In genomic region chr4:86886160-86886878, GRCm38 (mm10) we compare ENCODE assay signal across 8 mouse cellular contexts. TPM values are rescaled to one million over a fixed set of nuclear protein-coding genes. Genes with fewer than 3 reads are reported as not detected.
DNase-seq lines count a peak whose midpoint lies in the region; ATAC-seq lines count a peak whose summit lies in the region.

No protein-coding gene starts in this region.

- no peaks in the 10 kb centered on the region for H3K9me3 ChIP-seq in forebrain, embryonic 11.5 days (ENCODE audit: control insufficient read depth, low read length)
- H3K9me3 ChIP-seq in hindbrain, embryonic 13.5 days: no peaks in the 10 kb centered on the region
- no peaks in the 10 kb centered on the region for H3K9me3 ChIP-seq in midbrain, embryonic 16.5 days (replicated peaks; ENCODE audit: control insufficient read depth, low read length, poor library complexity, severe bottlenecking)

- peak overlapping the region; percentile 22; the same call in 1 of the 2 replicates for H3K4me2 ChIP-seq in forebrain, embryonic 11.5 days (ENCODE audit: low read depth, low read length, severe bottlenecking)
- peak overlapping the region; percentile 29 for H3K4me2 ChIP-seq in hindbrain, embryonic 13.5 days
- peak overlapping the region; percentile 46 for H3K4me2 ChIP-seq in midbrain, embryonic 16.5 days (ENCODE audit: low read length)

- no peaks in the 10 kb centered on the region for H3K36me3 ChIP-seq in forebrain, embryonic 11.5 days (ENCODE audit: control insufficient read depth, insufficient read depth, low read length)
- peaks cover 10% of the 10 kb centered on the region for H3K36me3 ChIP-seq in hindbrain, embryonic 13.5 days
- H3K36me3 ChIP-seq in midbrain, embryonic 16.5 days (ENCODE audit: control insufficient read depth, insufficient read depth, low read length): no peaks in the 10 kb centered on the region

- H3K4me1 ChIP-seq in forebrain, embryonic 11.5 days (replicated peaks; ENCODE audit: control insufficient read depth, insufficient read depth, low read length): no peaks in the 10 kb centered on the region
- no peaks in the 10 kb centered on the region for H3K4me1 ChIP-seq in hindbrain, embryonic 13.5 days (replicated peaks)
- no peaks in the 10 kb centered on the region for H3K4me1 ChIP-seq in midbrain, embryonic 16.5 days (ENCODE audit: control insufficient read depth, insufficient read depth, low read length)

- H3K27me3 ChIP-seq in forebrain, embryonic 11.5 days (ENCODE audit: control insufficient read depth, insufficient read depth, low read length): no peaks in the 10 kb centered on the region
- H3K27me3 ChIP-seq in hindbrain, embryonic 13.5 days: 0 out of 2 replicates have a peak, but pooled peaks cover 5% of the 10 kb centered on the region
- H3K27me3 ChIP-seq in midbrain, embryonic 16.5 days (ENCODE audit: control insufficient read depth, insufficient read depth, low read depth, low read length): no peaks in the 10 kb centered on the region

- H3K4me3 ChIP-seq in forebrain, embryonic 11.5 days (ENCODE audit: low read depth, low read length): 0 out of 2 replicates have a peak overlapping the region, but pooled peaks have one; percentile 4
- H3K4me3 ChIP-seq in hindbrain, embryonic 13.5 days: 0 out of 2 replicates have a peak overlapping the region, but pooled peaks have one; percentile 3
- peak overlapping the region; percentile 19 for H3K4me3 ChIP-seq in midbrain, embryonic 16.5 days (ENCODE audit: low read depth, low read length)

- DNase-seq in urinary bladder, postnatal 14 days (ENCODE audit: low spot score): peak; percentile 31
- DNase-seq in urinary bladder, postnatal 10 days (ENCODE audit: low spot score): no peak
- no peak for DNase-seq in forebrain, embryonic 11.5 days (ENCODE audit: low spot score)
- DNase-seq in liver: peak; percentile 72
- DNase-seq in yolk sac, embryonic 10.5 days (ENCODE audit: low spot score): peak; percentile 32
- no peak for DNase-seq in cerebellum, postnatal 4 days (ENCODE audit: low spot score in 2 of 2)

- no peak overlapping the region for H3K27ac ChIP-seq in forebrain, embryonic 11.5 days (ENCODE audit: low read depth, low read length)
- no peak overlapping the region for H3K27ac ChIP-seq in hindbrain, embryonic 13.5 days
- no peak overlapping the region for H3K27ac ChIP-seq in midbrain, embryonic 16.5 days (ENCODE audit: low read length)

- ATAC-seq in forebrain, embryonic 11.5 days (replicated peaks; ENCODE audit: low FRiP score): no peak
- ATAC-seq in hindbrain, embryonic 13.5 days (ENCODE audit: low FRiP score): no peak
- no peak for ATAC-seq in midbrain, embryonic 16.5 days

- no peak overlapping the region for H3K9ac ChIP-seq in forebrain, embryonic 11.5 days (ENCODE audit: low read length)
- H3K9ac ChIP-seq in hindbrain, embryonic 13.5 days: no peak overlapping the region
- H3K9ac ChIP-seq in midbrain, embryonic 16.5 days (ENCODE audit: low read depth, low read length): no peak overlapping the region

- WGBS in forebrain, embryonic 11.5 days: 51% methylated on average over 18 of the region's 18 CpGs
- WGBS in hindbrain, embryonic 13.5 days: 53% methylated on average over 18 of the region's 18 CpGs
- 43% methylated on average over 18 of the region's 18 CpGs for WGBS in midbrain, embryonic 16.5 days

RNA-seq across cellular contexts. Expression of gene Acer2, which starts 12.1 kb away (rescaled TPM):
- 8.4 and 8.7 TPM in 2 replicates for polyA plus RNA-seq in forebrain, embryonic 11.5 days (2014; fragmentation: Nextera tagmentation; extraction: Ambion mirVana)
- 21.6 and 23.6 TPM in 2 replicates for polyA plus RNA-seq in hindbrain, embryonic 13.5 days (2015; fragmentation: Nextera tagmentation; extraction: Ambion mirVana)
- 22.0 and 22.7 TPM in 2 replicates for polyA plus RNA-seq in midbrain, embryonic 16.5 days (2015; fragmentation: Nextera tagmentation; extraction: Ambion mirVana)

RNA-seq across cellular contexts. Expression of gene Rps6, which starts 29.1 kb away (rescaled TPM):
- polyA plus RNA-seq in forebrain, embryonic 11.5 days (2014; fragmentation: Nextera tagmentation; extraction: Ambion mirVana): 636 and 656 TPM in 2 replicates
- polyA plus RNA-seq in hindbrain, embryonic 13.5 days (2015; fragmentation: Nextera tagmentation; extraction: Ambion mirVana): 441 and 451 TPM in 2 replicates
- 320 and 367 TPM in 2 replicates for polyA plus RNA-seq in midbrain, embryonic 16.5 days (2015; fragmentation: Nextera tagmentation; extraction: Ambion mirVana)

Comparison
In these comparisons a context has a peak if more than half of its experiments do, and no peak if none do; other contexts are left out.
1. DNase-seq: peak in urinary bladder, postnatal 14 days (single experiment), liver (single experiment) and yolk sac, embryonic 10.5 days (single experiment); none in urinary bladder, postnatal 10 days (single experiment), forebrain, embryonic 11.5 days (single experiment) and cerebellum, postnatal 4 days (0 of 2).
2. Peak in every context shown above with its lines, with median percentiles within 50 percentile points of each other: H3K4me2 ChIP-seq and H3K4me3 ChIP-seq.